ENCODE assay signal across 18 mouse cellular contexts in genomic region chr12:99244673-99245072, GRCm38 (mm10).
DNase-seq lines count a peak whose midpoint lies in the region; ATAC-seq lines count a peak whose summit lies in the region.
"Had no signal": no experiment of that assay in that cellular context is flagged by ENCODE, and none has a peak within 500 bp of the region (broad histone marks: within the 10 kb centered on the region; RNA-seq: fewer than 3 reads in every experiment).

No protein-coding gene starts in this region.

- no peak for ATAC-seq in cerebellum, adult (ENCODE audit: insufficient number of reproducible peaks, low FRiP score, low TSS enrichment)
- ATAC-seq in common myeloid progenitor, adult 5-6 weeks (replicated peaks; ENCODE audit: low read depth, poor library complexity, severe bottlenecking), result 0 out of 2 replicates have a peak, but pooled peaks have one; percentile 3
- ATAC-seq: forebrain, embryonic 15.5 days; hindbrain, embryonic 16.5 days; intestine, embryonic 15.5 days had no signal

- DNase-seq in cerebellum, adult 11 months, result peak; percentile 33
- DNase-seq in cerebellum, adult 9-11 months, result peak; percentile 57
- DNase-seq in cerebellum, adult 11-12 months, result no peak
- no peak for DNase-seq in urinary bladder, postnatal 4 days (ENCODE audit: low spot score in 2 of 2)
- no peak for DNase-seq in MN1 (ENCODE audit: low spot score)
- DNase-seq: adrenal gland, adult 2 months; adrenal gland, postnatal 25 days; embryo, embryonic 11 days; gastrocnemius, postnatal 25 days; heart, adult 18-20 months; heart, postnatal 10 days; heart, postnatal 36 days; kidney, adult 11 months had no signal

Comparison
In these comparisons a context has a peak if more than half of its experiments do, and no peak if none do; other contexts are left out.
1. DNase-seq: peak in cerebellum, adult 11 months (single experiment) and cerebellum, adult 9-11 months (single experiment); none in cerebellum, adult 11-12 months (single experiment), urinary bladder, postnatal 4 days (0 of 2) and MN1 (single experiment).